ENCODE assay signal across 9 mouse cellular contexts in the genomic region with DNA sequence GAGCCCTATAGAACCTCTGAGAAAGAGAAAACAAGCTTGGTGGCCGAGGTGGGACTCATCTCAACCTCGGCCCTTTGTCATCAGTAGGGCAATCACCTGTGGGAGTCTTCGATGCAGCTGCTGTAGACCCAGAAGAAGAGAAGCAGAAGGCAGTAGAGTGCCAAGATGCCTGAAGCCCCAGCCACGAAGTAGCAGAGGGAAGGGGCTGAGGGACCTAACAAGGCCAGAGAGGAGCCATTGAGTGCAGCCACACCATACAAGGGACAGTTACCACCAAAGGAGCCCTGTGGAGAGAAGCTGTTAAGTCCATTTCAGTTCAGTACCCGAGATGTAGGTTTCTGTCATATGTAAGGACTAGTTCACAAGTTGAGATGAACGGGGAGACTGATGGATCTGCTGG. TPM values are rescaled to one million over a fixed set of nuclear protein-coding genes. Genes with fewer than 3 reads are reported as not detected.
DNase-seq lines count a peak whose midpoint lies in the region; ATAC-seq and TF ChIP-seq lines count a peak whose summit lies in the region.
"Had no signal": no experiment of that assay in that cellular context is flagged by ENCODE, and none has a peak within 500 bp of the region (broad histone marks: within the 10 kb centered on the region; RNA-seq: fewer than 3 reads in every experiment).

No protein-coding gene starts in this region.

- TF ChIP-seq CTCF in kidney, adult 2 months (conservative IDR thresholded peaks at IDR 0.05; ENCODE audit: insufficient read depth, insufficient read length, low read depth, low read length), result no peak

- H3K4me1 ChIP-seq in kidney, adult 2 months (ENCODE audit: control insufficient read depth, insufficient read depth, low read length), result peaks cover 17% of the 10 kb centered on the region; the same call in 1 of the 2 replicates
- peaks cover 47% of the 10 kb centered on the region for H3K4me1 ChIP-seq in hindbrain, embryonic 10.5 days (replicated peaks)
- H3K4me1 ChIP-seq in midbrain, embryonic 12.5 days, result peaks cover 33% of the 10 kb centered on the region

- H3K36me3 ChIP-seq in kidney, adult 2 months (ENCODE audit: control insufficient read depth, insufficient read depth, low read length), result no peaks in the 10 kb centered on the region; the same call in 1 of the 2 replicates
- H3K36me3 ChIP-seq in hindbrain, embryonic 10.5 days, result peaks cover 63% of the 10 kb centered on the region
- H3K36me3 ChIP-seq in midbrain, embryonic 12.5 days, result peaks cover 41% of the 10 kb centered on the region

- no peak for TF ChIP-seq POLR2A in kidney, adult 2 months (IDR thresholded peaks at IDR 0.05; ENCODE audit: low read depth, low read length)

- no peaks in the 10 kb centered on the region for H3K9me3 ChIP-seq in hindbrain, embryonic 10.5 days
- no peaks in the 10 kb centered on the region for H3K9me3 ChIP-seq in midbrain, embryonic 12.5 days

- 35% methylated on average over 6 of the region's 6 CpGs for WGBS in kidney, adult 2 months
- 59% methylated on average over 6 of the region's 6 CpGs for WGBS in hindbrain, embryonic 10.5 days
- WGBS in midbrain, embryonic 12.5 days, result 63% methylated on average over 6 of the region's 6 CpGs

- H3K27ac ChIP-seq in kidney, adult 2 months (ENCODE audit: insufficient read depth, low read depth, low read length), result no peak overlapping the region
- peak overlapping the region; percentile 98 for H3K27ac ChIP-seq in hindbrain, embryonic 10.5 days
- H3K27ac ChIP-seq in midbrain, embryonic 12.5 days (replicated peaks), result peak overlapping the region; percentile 98

- peak overlapping the region; percentile 99 for H3K4me2 ChIP-seq in midbrain, embryonic 12.5 days (replicated peaks)

- H3K27me3 ChIP-seq in kidney, adult 2 months (replicated peaks; ENCODE audit: control insufficient read depth, insufficient read depth, low read length), result no peaks in the 10 kb centered on the region
- no peaks in the 10 kb centered on the region for H3K27me3 ChIP-seq in hindbrain, embryonic 10.5 days (ENCODE audit: insufficient read depth, poor library complexity, severe bottlenecking)
- H3K27me3 ChIP-seq in midbrain, embryonic 12.5 days, result no peaks in the 10 kb centered on the region

- peak overlapping the region; percentile 94; the same call in 1 of the 2 replicates for H3K9ac ChIP-seq in midbrain, embryonic 12.5 days (replicated peaks)

- ATAC-seq in midbrain, embryonic 12.5 days (ENCODE audit: low FRiP score, low read depth), result no peak
- ATAC-seq: activated CD4-positive, CD25-positive, alpha-beta regulatory T cell, adult 4 months had no signal

- DNase-seq in kidney, adult 2 months, result no peak
- no peak for DNase-seq in kidney, adult 11 months
- DNase-seq in NIH3T3 (ENCODE audit: low read depth), result peak; percentile 22
- no peak for DNase-seq in hindbrain, embryonic 10.5 days (ENCODE audit: low spot score)
- DNase-seq in urinary bladder, adult 18-20 months (ENCODE audit: low spot score in 2 of 2), result no peak
- DNase-seq in layer of hippocampus, adult 9-11 months, result no peak
- DNase-seq in layer of hippocampus, postnatal 25 days (ENCODE audit: extremely low spot score in 1 of 2, low spot score in 1 of 2), result no peak

- H3K4me3 ChIP-seq in kidney, adult 2 months (ENCODE audit: insufficient read depth, low read depth, low read length), result peak overlapping the region; percentile 30; the same call in 1 of the 2 replicates
- H3K4me3 ChIP-seq in hindbrain, embryonic 10.5 days, result peak overlapping the region; percentile 77
- peak overlapping the region; percentile 79 for H3K4me3 ChIP-seq in midbrain, embryonic 12.5 days

RNA-seq across cellular contexts. Expression of a gene that starts 0.9 kb away (rescaled TPM):
- polyA plus RNA-seq in kidney, adult 2 months (2012; rRNA removed), result 105 and 110 TPM in 2 replicates
- 51.7 and 54.4 TPM in 2 replicates for polyA plus RNA-seq in hindbrain, embryonic 10.5 days (2016; fragmentation: Nextera tagmentation; extraction: Ambion mirVana)
- polyA plus RNA-seq in midbrain, embryonic 12.5 days (2016; fragmentation: Nextera tagmentation; extraction: Ambion mirVana), result 40.4 TPM in 2 replicates
- total RNA-seq in layer of hippocampus, postnatal 25 days (2021), result 10 to 100 TPM in 1 of 2 experiments, 1 to 10 TPM in 1; 8.5 to 10.1 TPM

RNA-seq across cellular contexts. Expression of a gene that starts 2.6 kb away (rescaled TPM):
- 238 and 291 TPM in 2 replicates for polyA plus RNA-seq in kidney, adult 2 months (2012; rRNA removed)
- 185 and 220 TPM in 2 replicates for polyA plus RNA-seq in hindbrain, embryonic 10.5 days (2016; fragmentation: Nextera tagmentation; extraction: Ambion mirVana)
- 211 and 214 TPM in 2 replicates for polyA plus RNA-seq in midbrain, embryonic 12.5 days (2016; fragmentation: Nextera tagmentation; extraction: Ambion mirVana)
- total RNA-seq in layer of hippocampus, postnatal 25 days (2021), result 100 to 1,000 TPM in 1 of 2 experiments, 10 to 100 TPM in 1; 92.1 to 101 TPM

RNA-seq across cellular contexts. Expression of a gene that starts 12.8 kb away (rescaled TPM):
- 10.4 and 12.1 TPM in 2 replicates for polyA plus RNA-seq in kidney, adult 2 months (2012; rRNA removed)
- 43.8 and 44.2 TPM in 2 replicates for polyA plus RNA-seq in hindbrain, embryonic 10.5 days (2016; fragmentation: Nextera tagmentation; extraction: Ambion mirVana)
- polyA plus RNA-seq in midbrain, embryonic 12.5 days (2016; fragmentation: Nextera tagmentation; extraction: Ambion mirVana), result 34.5 and 35.5 TPM in 2 replicates
- total RNA-seq in layer of hippocampus, postnatal 25 days (2021), result 10 to 100 TPM; 13.8 to 14.1 TPM

RNA-seq across cellular contexts. Expression of a gene that starts 16.5 kb away (rescaled TPM):
- 84.0 and 89.7 TPM in 2 replicates for polyA plus RNA-seq in kidney, adult 2 months (2012; rRNA removed)
- 233 and 249 TPM in 2 replicates for polyA plus RNA-seq in hindbrain, embryonic 10.5 days (2016; fragmentation: Nextera tagmentation; extraction: Ambion mirVana)
- 210 and 224 TPM in 2 replicates for polyA plus RNA-seq in midbrain, embryonic 12.5 days (2016; fragmentation: Nextera tagmentation; extraction: Ambion mirVana)
- total RNA-seq in layer of hippocampus, postnatal 25 days (2021), result 10 to 100 TPM; 75.4 to 95.3 TPM

RNA-seq across cellular contexts. Expression of a gene that starts 25.0 kb away (rescaled TPM):
- polyA plus RNA-seq in kidney, adult 2 months (2012; rRNA removed), result 60.7 and 72.9 TPM in 2 replicates
- 189 and 194 TPM in 2 replicates for polyA plus RNA-seq in hindbrain, embryonic 10.5 days (2016; fragmentation: Nextera tagmentation; extraction: Ambion mirVana)
- polyA plus RNA-seq in midbrain, embryonic 12.5 days (2016; fragmentation: Nextera tagmentation; extraction: Ambion mirVana), result 154 and 160 TPM in 2 replicates
- 100 to 1,000 TPM; 112 to 130 TPM for total RNA-seq in layer of hippocampus, postnatal 25 days (2021)
